Mouse (Mus musculus) liver, embryonic 16.5 days (tissue): ENCODE results near the gene Fcrl5. TPM values are rescaled to one million over a fixed set of nuclear protein-coding genes. Genes with fewer than 3 reads are reported as not detected.

Experiments
- ATAC-seq: fragments of 200-750 bp; cut with Nextera tagmentation; 2 replicates; pipeline ENCODE4 v1.8.0; 2017; ENCODE audit warnings: low read depth, mild to moderate bottlenecking, moderate number of reproducible peaks, moderate library complexity
- H3K27ac ChIP-seq: fragments of 300-500 bp; sonication (generic); 2 replicates; pipeline ENCODE4 v1.5.1; 2014; ENCODE audit warnings: mild to moderate bottlenecking, low read length
- H3K27me3 ChIP-seq: fragments of 300-500 bp; sonication (generic); 2 replicates; pipeline ENCODE4 v1.6.1; 2014; ENCODE audit warnings: low read depth, low read length, mixed read lengths; ENCODE audit not compliant: control insufficient read depth, insufficient read depth
- H3K36me3 ChIP-seq: fragments of 300-500 bp; sonication (generic); 2 replicates; pipeline ENCODE4 v1.6.1; 2014; ENCODE audit warnings: mild to moderate bottlenecking; ENCODE audit not compliant: control insufficient read depth, insufficient read depth
- H3K4me1 ChIP-seq: fragments of 300-500 bp; sonication (generic); 2 replicates; pipeline ENCODE4 v1.6.1; 2014; ENCODE audit warnings: low read depth, low read length, mixed read lengths; ENCODE audit not compliant: control insufficient read depth
- H3K4me2 ChIP-seq: fragments of 300-500 bp; sonication (generic); 2 replicates; pipeline ENCODE4 v1.6.1; 2014; ENCODE audit warnings: low read depth, low read length, mixed read lengths
- H3K4me3 ChIP-seq: fragments of 300-500 bp; sonication (generic); 2 replicates; pipeline ENCODE4 v1.5.1; 2014; ENCODE audit warnings: low read depth, mild to moderate bottlenecking, low read length
- H3K9ac ChIP-seq: fragments of 300-500 bp; sonication (generic); 2 replicates; pipeline ENCODE4 v1.6.1; 2014; ENCODE audit warnings: low read depth, low read length
- H3K9me3 ChIP-seq: fragments of 300-500 bp; sonication (generic); replicated peaks from 2 replicates; pipeline ENCODE4 v1.6.1; 2016; ENCODE audit warnings: low read length; ENCODE audit not compliant: control insufficient read depth
- WGBS: fragments of 180-500 bp; shearing (Covaris S2); extraction: QIAGEN DNeasy Blood & Tissue Kit; methylation state at CpG from one replicate; pipeline ENCODE4 v1.1.7; 2014; ENCODE audit not compliant: insufficient replicate concordance; 5-methylcytosine and 5-hydroxymethylcytosine counted together
- polyA plus RNA-seq: library from polyadenylated mRNA; unstranded; fragments of >200 nt; fragmentation: Nextera tagmentation; extraction: Ambion mirVana; gene quantifications from 2 replicates; pipeline ENCODE4 v1.2.1, GENCODE M21; 2015

The Fcrl5 gene
- polyA plus RNA-seq, 1 experiment from 2014 or later: not detected

- no peaks in the 10 kb centered on the region for H3K27me3 ChIP-seq
- ATAC-seq: no peak
- H3K27ac ChIP-seq: no peak overlapping the region
- H3K4me3 ChIP-seq: no peak overlapping the region
- no peaks in the 10 kb centered on the region for H3K9me3 ChIP-seq
- H3K4me2 ChIP-seq: no peak overlapping the region
- H3K36me3 ChIP-seq: no peaks in the 10 kb centered on the region
- H3K4me1 ChIP-seq: no peaks in the 10 kb centered on the region
- 22% methylated on average over 14 of the region's 14 CpGs for WGBS
- H3K9ac ChIP-seq: no peak overlapping the region
Measured at GRCm38 (mm10) chr3:87549908-87550307, 114.3 kb downstream of the Fcrl5 start.

Other genes with a start within 250 kb of the Fcrl5 start
- 0.54 and 0.74 TPM in 2 replicates for gene Fcrls, start 172.0 kb upstream of the Fcrl5 start, polyA plus RNA-seq
- gene Cd5l, start 77.9 kb upstream of the Fcrl5 start, polyA plus RNA-seq: 81.9 and 86.0 TPM in 2 replicates
- 0.81 and 1.3 TPM in 2 replicates for gene Fcrl1, start 59.4 kb upstream of the Fcrl5 start, polyA plus RNA-seq
- gene Etv3, start 89.6 kb downstream of the Fcrl5 start, polyA plus RNA-seq: 3.6 and 3.7 TPM in 2 replicates
- 3.2 and 3.8 TPM in 2 replicates for gene Arhgef11, start 181.8 kb downstream of the Fcrl5 start, polyA plus RNA-seq